Mouse (Mus musculus): ENCODE measurements around the gene Aldh1a3.

- TF ChIP-seq POLR2A (IDR thresholded peaks at IDR 0.05; ENCODE audit: extremely low read depth, insufficient read depth, low read length) = no peak
- TF ChIP-seq CTCF (IDR thresholded peaks at IDR 0.05; ENCODE audit: low read depth, low read length) = no peak
These were observed 25.7 kb downstream of the Aldh1a3 start for GRCm38 (mm10) chr7:66401605-66402004.

All from liver, adult 2 months (tissue).